Comparison of ENCODE assay signal across 8 mouse cellular contexts in the genomic region with DNA sequence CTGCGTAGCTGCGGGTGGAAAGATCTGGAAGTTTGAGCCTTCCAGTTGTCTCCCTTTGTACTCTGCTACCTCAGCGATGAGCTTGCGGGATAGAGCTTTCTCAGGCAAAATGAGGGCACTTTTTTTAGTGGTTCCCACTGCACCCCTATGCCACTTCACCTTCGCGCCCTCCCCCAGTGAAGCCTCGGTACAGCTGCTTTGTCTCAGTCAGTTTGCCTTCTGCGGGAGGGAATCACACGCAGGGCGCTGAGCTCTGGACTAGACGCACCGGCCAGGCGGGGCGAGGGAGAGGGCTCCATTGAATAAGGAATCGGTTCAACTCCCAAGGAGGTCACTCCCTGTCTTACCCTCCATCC. TPM values are rescaled to one million over a fixed set of nuclear protein-coding genes. Genes with fewer than 3 reads are reported as not detected.
DNase-seq lines count a peak whose midpoint lies in the region; ATAC-seq and TF ChIP-seq lines count a peak whose summit lies in the region.

No protein-coding gene starts in this region.

- peak; percentile 5 for DNase-seq in kidney, postnatal 0 days (ENCODE audit: low spot score)
- DNase-seq in kidney, adult 11 months, result no peak
- DNase-seq in hindbrain, embryonic 10.5 days (ENCODE audit: low spot score), result peak; percentile 52
- DNase-seq in urinary bladder, postnatal 14 days (ENCODE audit: low spot score), result no peak
- no peak for DNase-seq in thymus, adult 2 months
- no peak for DNase-seq in adrenal gland, postnatal 4 days (ENCODE audit: low spot score in 2 of 2)

- H3K9ac ChIP-seq in kidney, postnatal 0 days (ENCODE audit: low read depth, low read length), result 0 out of 2 replicates have a peak overlapping the region, but pooled peaks have one; percentile 42
- H3K9ac ChIP-seq in midbrain, embryonic 15.5 days, result peak overlapping the region; percentile 97

- H3K4me1 ChIP-seq in kidney, postnatal 0 days (replicated peaks; ENCODE audit: insufficient read depth, low read length), result 0 out of 2 replicates have a peak, but pooled peaks cover 8% of the 10 kb centered on the region
- H3K4me1 ChIP-seq in cortical plate, adult 2 months (ENCODE audit: control insufficient read depth, insufficient read depth, low read length), result no peaks in the 10 kb centered on the region
- peaks cover 23% of the 10 kb centered on the region; the same call in 1 of the 2 replicates for H3K4me1 ChIP-seq in hindbrain, embryonic 10.5 days (replicated peaks)
- 0 out of 2 replicates have a peak, but pooled peaks cover 9% of the 10 kb centered on the region for H3K4me1 ChIP-seq in midbrain, embryonic 15.5 days
- no peaks in the 10 kb centered on the region for H3K4me1 ChIP-seq in thymus, adult 2 months (replicated peaks; ENCODE audit: control insufficient read depth, insufficient read depth, low read length)

- H3K27me3 ChIP-seq in kidney, postnatal 0 days (ENCODE audit: insufficient read depth, low read length), result peaks cover 22% of the 10 kb centered on the region
- H3K27me3 ChIP-seq in hindbrain, embryonic 10.5 days (ENCODE audit: insufficient read depth, poor library complexity, severe bottlenecking), result peaks cover 28% of the 10 kb centered on the region
- no peaks in the 10 kb centered on the region for H3K27me3 ChIP-seq in midbrain, embryonic 15.5 days (replicated peaks)
- no peaks in the 10 kb centered on the region; the same call in 1 of the 2 replicates for H3K27me3 ChIP-seq in thymus, adult 2 months (ENCODE audit: control insufficient read depth, insufficient read depth, low read length)

- 0 out of 2 replicates have a peak overlapping the region, but pooled peaks have one; percentile 5 for H3K27ac ChIP-seq in kidney, postnatal 0 days
- no peak overlapping the region for H3K27ac ChIP-seq in cortical plate, adult 2 months (ENCODE audit: insufficient read depth, low read length)
- peak overlapping the region; percentile 91 for H3K27ac ChIP-seq in hindbrain, embryonic 10.5 days
- H3K27ac ChIP-seq in midbrain, embryonic 15.5 days, result peak overlapping the region; percentile 98
- no peak overlapping the region for H3K27ac ChIP-seq in thymus, adult 2 months (ENCODE audit: control insufficient read depth, insufficient read depth, low read length)

- H3K36me3 ChIP-seq in kidney, postnatal 0 days (ENCODE audit: insufficient read depth, low read length), result no peaks in the 10 kb centered on the region
- no peaks in the 10 kb centered on the region for H3K36me3 ChIP-seq in hindbrain, embryonic 10.5 days
- H3K36me3 ChIP-seq in midbrain, embryonic 15.5 days (replicated peaks), result no peaks in the 10 kb centered on the region
- H3K36me3 ChIP-seq in thymus, adult 2 months (ENCODE audit: control insufficient read depth, insufficient read depth, low read length), result no peaks in the 10 kb centered on the region

- no peaks in the 10 kb centered on the region for H3K9me3 ChIP-seq in kidney, postnatal 0 days (replicated peaks; ENCODE audit: low read length)
- no peaks in the 10 kb centered on the region for H3K9me3 ChIP-seq in hindbrain, embryonic 10.5 days
- no peaks in the 10 kb centered on the region; the same call in 1 of the 2 replicates for H3K9me3 ChIP-seq in midbrain, embryonic 15.5 days

- no peak for ATAC-seq in kidney, postnatal 0 days (replicated peaks; ENCODE audit: low FRiP score, low read depth)
- peak; percentile 61 for ATAC-seq in midbrain, embryonic 15.5 days (replicated peaks)

- no peak for TF ChIP-seq POLR2A in cortical plate, adult 2 months (IDR thresholded peaks at IDR 0.05; ENCODE audit: extremely low read depth, insufficient read depth, low read length)
- TF ChIP-seq POLR2A in thymus, adult 2 months (IDR thresholded peaks at IDR 0.05; ENCODE audit: control insufficient read depth, extremely low read depth, insufficient read depth, low read length, poor library complexity), result no peak

- TF ChIP-seq CTCF in kidney, postnatal 0 days (IDR thresholded peaks at IDR 0.05; ENCODE audit: low read depth), result no peak
- TF ChIP-seq CTCF in cortical plate, adult 2 months (IDR thresholded peaks at IDR 0.05; ENCODE audit: extremely low read depth, insufficient read depth, low read length), result no peak
- no peak for TF ChIP-seq CTCF in thymus, adult 2 months (IDR thresholded peaks at IDR 0.05; ENCODE audit: borderline replicate concordance, control insufficient read depth, extremely low read depth, insufficient read depth, low read length, poor library complexity)

- peak overlapping the region; percentile 65 for H3K4me2 ChIP-seq in kidney, postnatal 0 days (ENCODE audit: low read length)
- peak overlapping the region; percentile 75 for H3K4me2 ChIP-seq in midbrain, embryonic 15.5 days

- peak overlapping the region; percentile 39 for H3K4me3 ChIP-seq in kidney, postnatal 0 days (replicated peaks; ENCODE audit: low read depth, low read length)
- peak overlapping the region; percentile 72 for H3K4me3 ChIP-seq in cortical plate, adult 2 months (ENCODE audit: insufficient read depth, low read length)
- H3K4me3 ChIP-seq in hindbrain, embryonic 10.5 days, result peak overlapping the region; percentile 63
- H3K4me3 ChIP-seq in midbrain, embryonic 15.5 days, result peak overlapping the region; percentile 90
- H3K4me3 ChIP-seq in thymus, adult 2 months (ENCODE audit: control insufficient read depth, insufficient read depth, low read length), result no peak overlapping the region

- 2% methylated on average over 15 of the region's 15 CpGs for WGBS in kidney, postnatal 0 days
- under 1% methylated on average over 15 of the region's 15 CpGs for WGBS in hindbrain, embryonic 10.5 days
- WGBS in midbrain, embryonic 15.5 days, result 1% methylated on average over 15 of the region's 15 CpGs
- 10% methylated on average over 15 of the region's 15 CpGs for WGBS in thymus, adult 2 months

RNA-seq across cellular contexts. Expression of a gene that starts 0.7 kb away (rescaled TPM):
- 18.3 and 18.4 TPM in 2 replicates for polyA plus RNA-seq in kidney, postnatal 0 days (2015; fragmentation: Nextera tagmentation; extraction: Ambion mirVana)
- polyA plus RNA-seq in cortical plate, adult 2 months (2012; rRNA removed), result 8.9 and 9.2 TPM in 2 replicates
- polyA plus RNA-seq in hindbrain, embryonic 10.5 days (2016; fragmentation: Nextera tagmentation; extraction: Ambion mirVana), result 5.4 and 10.4 TPM in 2 replicates
- polyA plus RNA-seq in midbrain, embryonic 15.5 days (2015; fragmentation: Nextera tagmentation; extraction: Ambion mirVana), result 71.4 and 77.0 TPM in 2 replicates
- 2.7 and 2.8 TPM in 2 replicates for polyA plus RNA-seq in thymus, adult 2 months (2012; rRNA removed)
- total RNA-seq in adrenal gland, postnatal 4 days (2021), result 1 to 10 TPM; 2.5 to 9.0 TPM

Comparison
In these comparisons a context has a peak if more than half of its experiments do, and no peak if none do; other contexts are left out.
1. DNase-seq: peak in kidney, postnatal 0 days (single experiment) and hindbrain, embryonic 10.5 days (single experiment); none in kidney, adult 11 months (single experiment), urinary bladder, postnatal 14 days (single experiment), thymus, adult 2 months (single experiment) and adrenal gland, postnatal 4 days (0 of 2).
2. H3K27ac ChIP-seq: peak in kidney, postnatal 0 days (single experiment), hindbrain, embryonic 10.5 days (single experiment) and midbrain, embryonic 15.5 days (single experiment); none in cortical plate, adult 2 months (single experiment) and thymus, adult 2 months (single experiment).